9 mouse cellular contexts compared by ENCODE assay signal in genomic region chr8:93430637-93431036, GRCm38 (mm10). TPM values are rescaled to one million over a fixed set of nuclear protein-coding genes. Genes with fewer than 3 reads are reported as not detected.
DNase-seq lines count a peak whose midpoint lies in the region; ATAC-seq lines count a peak whose summit lies in the region.
"Had no signal": no experiment of that assay in that cellular context is flagged by ENCODE, and none has a peak within 500 bp of the region (broad histone marks: within the 10 kb centered on the region; RNA-seq: fewer than 3 reads in every experiment).

No protein-coding gene starts in this region.

- H3K27ac ChIP-seq in lung, embryonic 16.5 days (ENCODE audit: low read length) = no peak overlapping the region
- H3K27ac ChIP-seq: heart, embryonic 15.5 days had no signal

- no peak overlapping the region for H3K4me3 ChIP-seq in lung, embryonic 16.5 days (ENCODE audit: low read length)
- H3K4me3 ChIP-seq: heart, embryonic 15.5 days had no signal

- H3K4me2 ChIP-seq in lung, embryonic 16.5 days (ENCODE audit: low read depth, low read length) = no peak overlapping the region
- H3K4me2 ChIP-seq: heart, embryonic 15.5 days had no signal

- WGBS in lung, embryonic 16.5 days = 0% methylated on average over 3 of the region's 3 CpGs

- peak; percentile 66; the same call in 1 of the 2 replicates for ATAC-seq in common myeloid progenitor, adult 5-6 weeks (replicated peaks; ENCODE audit: low read depth, poor library complexity, severe bottlenecking)
- peak; percentile 61 for ATAC-seq in lung, embryonic 16.5 days (ENCODE audit: low read depth)
- no peak for ATAC-seq in megakaryocyte-erythroid progenitor cell, adult 5-6 weeks (replicated peaks; ENCODE audit: low FRiP score, low TSS enrichment, poor library complexity, severe bottlenecking)

- peak; percentile 80 for DNase-seq in ES-CJ7 (ENCODE audit: low read depth, low spot score)
- DNase-seq in adipocyte (ENCODE audit: low spot score) = peak; percentile 70
- DNase-seq in gastrocnemius, postnatal 4 days (ENCODE audit: low spot score in 2 of 2) = peak; percentile 32 to 33
- peak; percentile 50 to 89 for DNase-seq in layer of hippocampus, adult 18-20 months (ENCODE audit: low spot score in 2 of 2)
- peak; percentile 73 for DNase-seq in right cerebral cortex, postnatal 14 days

- H3K9ac ChIP-seq in lung, embryonic 16.5 days (ENCODE audit: low read length) = no peak overlapping the region
- H3K9ac ChIP-seq: heart, embryonic 15.5 days had no signal

- no peaks in the 10 kb centered on the region for H3K36me3 ChIP-seq in lung, embryonic 16.5 days (ENCODE audit: control insufficient read depth, insufficient read depth, low read length)
- H3K36me3 ChIP-seq: heart, embryonic 15.5 days had no signal

- no peaks in the 10 kb centered on the region for H3K9me3 ChIP-seq in lung, embryonic 16.5 days (ENCODE audit: control insufficient read depth, low read length)
- H3K9me3 ChIP-seq: heart, embryonic 15.5 days had no signal

- H3K4me1 ChIP-seq in lung, embryonic 16.5 days (replicated peaks; ENCODE audit: control insufficient read depth, insufficient read depth, low read length) = no peaks in the 10 kb centered on the region
- H3K4me1 ChIP-seq: heart, embryonic 15.5 days had no signal

- no peaks in the 10 kb centered on the region for H3K27me3 ChIP-seq in lung, embryonic 16.5 days (ENCODE audit: control insufficient read depth, insufficient read depth, low read depth, low read length)
- H3K27me3 ChIP-seq: heart, embryonic 15.5 days had no signal

RNA-seq across cellular contexts. Expression of gene Ces1h, which starts 51.1 kb away (rescaled TPM):
- total RNA-seq in common myeloid progenitor, adult 5-6 weeks (2017) = not detected in 2 replicates
- not detected for total RNA-seq in gastrocnemius, postnatal 4 days (2021)
- total RNA-seq in layer of hippocampus, adult 18-20 months (2021) = not detected
- polyA plus RNA-seq in lung, embryonic 16.5 days (2015; fragmentation: Nextera tagmentation; extraction: Ambion mirVana) = not detected in 2 replicates
- not detected in 2 replicates for total RNA-seq in megakaryocyte-erythroid progenitor cell, adult 5-6 weeks (2014; fragmentation: Nextera tagmentation)
- not detected in 2 replicates for total RNA-seq in megakaryocyte-erythroid progenitor cell, adult 5-6 weeks (2017)
- polyA plus RNA-seq: heart, embryonic 15.5 days had no signal
